Mouse (Mus musculus) midbrain, embryonic 15.5 days (tissue): ENCODE results near the gene Dennd2a. TPM values are rescaled to one million over a fixed set of nuclear protein-coding genes. Genes with fewer than 3 reads are reported as not detected.
A peak's percentile ranks its signal among the peaks of the same experiment; 100 is the strongest.

ENCODE experiments used
- ATAC-seq: fragments of 200-750 bp; cut with Nextera tagmentation; replicated peaks from 2 replicates; pipeline ENCODE4 v1.8.0; 2017; ENCODE audit warnings: moderate TSS enrichment
- H3K27ac ChIP-seq: fragments of 300-500 bp; sonication (generic); 2 replicates; pipeline ENCODE4 v1.5.1; 2015; ENCODE audit warnings: mild to moderate bottlenecking, inconsistent platforms
- H3K27me3 ChIP-seq: fragments of 300-500 bp; sonication (generic); replicated peaks from 2 replicates; pipeline ENCODE4 v1.6.1; 2015; ENCODE audit warnings: inconsistent platforms
- H3K36me3 ChIP-seq: fragments of 300-500 bp; sonication (generic); replicated peaks from 2 replicates; pipeline ENCODE4 v1.6.1; 2015; ENCODE audit warnings: inconsistent platforms
- H3K4me1 ChIP-seq: fragments of 300-500 bp; sonication (generic); 2 replicates; pipeline ENCODE4 v1.6.1; 2015; ENCODE audit warnings: inconsistent platforms
- H3K4me2 ChIP-seq: fragments of 300-500 bp; sonication (generic); 2 replicates; pipeline ENCODE4 v1.6.1; 2015; ENCODE audit warnings: inconsistent platforms, mild to moderate bottlenecking, moderate library complexity
- H3K4me3 ChIP-seq: fragments of 300-500 bp; sonication (generic); 2 replicates; pipeline ENCODE4 v1.5.1; 2015; ENCODE audit warnings: mild to moderate bottlenecking, inconsistent platforms
- H3K9ac ChIP-seq: fragments of 300-500 bp; sonication (generic); 2 replicates; pipeline ENCODE4 v1.6.1; 2015; ENCODE audit warnings: mild to moderate bottlenecking, inconsistent platforms
- H3K9me3 ChIP-seq: fragments of 300-500 bp; sonication (generic); 2 replicates; pipeline ENCODE4 v1.6.1; 2016; ENCODE audit warnings: inconsistent platforms
- WGBS: fragments of 180-500 bp; shearing (Covaris S2); methylation state at CpG from one replicate; pipeline ENCODE4 v1.1.7; 2015; ENCODE audit warnings: mixed read lengths; 5-methylcytosine and 5-hydroxymethylcytosine counted together
- polyA plus RNA-seq: library from polyadenylated mRNA; unstranded; fragments of >200 nt; fragmentation: Nextera tagmentation; extraction: Ambion mirVana; gene quantifications from 2 replicates; pipeline ENCODE4 v1.2.1, GENCODE M21; 2015

The Dennd2a gene
- polyA plus RNA-seq, 1 experiment from 2014 or later = 21.0 TPM

DNA sequence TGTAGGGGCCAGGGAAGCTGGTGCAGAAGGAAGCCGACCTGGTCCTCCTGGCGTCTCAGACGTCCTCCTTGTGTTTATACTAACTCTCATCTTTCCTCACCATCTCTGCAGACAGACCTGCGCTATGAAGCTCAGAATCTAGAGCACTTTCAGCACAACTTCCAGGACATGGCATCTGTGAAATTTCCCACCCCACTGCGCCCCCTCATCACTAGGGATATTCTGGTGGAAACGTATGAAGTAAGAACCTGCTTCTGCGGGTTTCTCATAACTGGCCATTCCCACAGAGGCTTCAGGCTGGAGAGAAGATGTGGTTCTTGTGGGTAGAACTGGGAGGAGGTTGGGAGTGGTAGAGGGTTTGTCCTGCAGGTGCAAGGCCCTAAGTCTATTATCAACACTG lies 21.9 kb upstream of the Dennd2a start:
- H3K27ac ChIP-seq = no peak overlapping the region

DNA sequence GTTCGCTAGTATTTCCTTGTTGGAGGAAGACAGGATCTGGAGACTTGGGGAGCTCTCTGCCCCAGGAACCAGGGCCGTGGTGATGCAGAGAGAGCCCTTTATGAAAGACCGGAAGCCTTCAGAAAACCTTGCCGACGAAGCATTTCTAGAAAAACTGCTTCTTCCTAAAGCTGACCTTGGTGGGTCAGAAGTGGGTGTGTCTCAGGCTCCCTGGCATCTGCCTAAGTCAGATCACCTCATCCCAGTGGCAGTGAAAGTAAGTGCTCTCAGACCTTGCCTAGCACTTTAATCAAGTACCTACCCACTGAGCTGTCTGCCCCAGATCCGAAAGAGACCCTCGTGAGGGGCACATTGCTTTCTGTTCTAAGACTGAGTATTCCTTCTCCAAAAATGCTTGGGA lies 17.3 kb upstream of the Dennd2a start:
- ATAC-seq = no peak
- Histone ChIP-seq H3K9me3 (no peaks in the 10 kb centered on the region), H3K36me3 (peaks cover 18% of the 10 kb centered on the region; the same call in 1 of the 2 replicates), H3K9ac (peak overlapping the region; percentile 90), H3K4me1 (peaks cover 15% of the 10 kb centered on the region), H3K27me3 (no peaks in the 10 kb centered on the region), H3K4me3 (peak overlapping the region; percentile 83), H3K27ac (peak overlapping the region; percentile 97), H3K4me2 (peak overlapping the region; percentile 93)
- WGBS = 75% methylated on average over 7 of the region's 7 CpGs

More for the DNA sequence above, 21.9 kb upstream of the Dennd2a start:
- ATAC-seq = no peak
- no peaks in the 10 kb centered on the region for H3K9me3 ChIP-seq
- no peak overlapping the region for H3K4me2 ChIP-seq
- no peak overlapping the region for H3K9ac ChIP-seq
- no peaks in the 10 kb centered on the region for H3K27me3 ChIP-seq
- peaks cover 6% of the 10 kb centered on the region for H3K4me1 ChIP-seq
- WGBS = 87% methylated on average over 7 of the region's 7 CpGs
- H3K4me3 ChIP-seq = no peak overlapping the region
- H3K36me3 ChIP-seq = peaks cover 52% of the 10 kb centered on the region

DNA sequence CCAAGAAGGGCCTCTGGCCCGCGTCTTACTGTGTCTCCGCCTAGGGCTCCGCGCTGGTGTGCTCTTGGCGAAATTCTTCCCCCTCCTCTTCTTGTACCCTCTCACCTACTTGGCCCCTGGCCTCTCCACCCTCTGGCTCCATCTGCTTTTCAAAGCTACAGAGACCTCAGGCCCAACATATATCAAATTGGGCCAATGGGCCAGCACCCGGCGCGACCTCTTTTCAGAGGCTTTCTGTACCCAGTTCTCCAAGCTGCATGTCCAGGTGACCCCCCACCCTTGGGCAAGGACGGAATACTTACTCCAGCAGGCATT lies 16.8 kb upstream of the Dennd2a start:
- Histone ChIP-seq H3K4me2 (peak overlapping the region; percentile 93), H3K27ac (peak overlapping the region; percentile 97), H3K9me3 (no peaks in the 10 kb centered on the region), H3K27me3 (no peaks in the 10 kb centered on the region), H3K4me3 (peak overlapping the region; percentile 83), H3K9ac (peak overlapping the region; percentile 90), H3K36me3 (peaks cover 14% of the 10 kb centered on the region; the same call in 1 of the 2 replicates), H3K4me1 (peaks cover 15% of the 10 kb centered on the region)
- 15% methylated on average over 10 of the region's 10 CpGs for WGBS
- ATAC-seq = peak; percentile 45; the same call in 1 of the 2 replicates

DNA sequence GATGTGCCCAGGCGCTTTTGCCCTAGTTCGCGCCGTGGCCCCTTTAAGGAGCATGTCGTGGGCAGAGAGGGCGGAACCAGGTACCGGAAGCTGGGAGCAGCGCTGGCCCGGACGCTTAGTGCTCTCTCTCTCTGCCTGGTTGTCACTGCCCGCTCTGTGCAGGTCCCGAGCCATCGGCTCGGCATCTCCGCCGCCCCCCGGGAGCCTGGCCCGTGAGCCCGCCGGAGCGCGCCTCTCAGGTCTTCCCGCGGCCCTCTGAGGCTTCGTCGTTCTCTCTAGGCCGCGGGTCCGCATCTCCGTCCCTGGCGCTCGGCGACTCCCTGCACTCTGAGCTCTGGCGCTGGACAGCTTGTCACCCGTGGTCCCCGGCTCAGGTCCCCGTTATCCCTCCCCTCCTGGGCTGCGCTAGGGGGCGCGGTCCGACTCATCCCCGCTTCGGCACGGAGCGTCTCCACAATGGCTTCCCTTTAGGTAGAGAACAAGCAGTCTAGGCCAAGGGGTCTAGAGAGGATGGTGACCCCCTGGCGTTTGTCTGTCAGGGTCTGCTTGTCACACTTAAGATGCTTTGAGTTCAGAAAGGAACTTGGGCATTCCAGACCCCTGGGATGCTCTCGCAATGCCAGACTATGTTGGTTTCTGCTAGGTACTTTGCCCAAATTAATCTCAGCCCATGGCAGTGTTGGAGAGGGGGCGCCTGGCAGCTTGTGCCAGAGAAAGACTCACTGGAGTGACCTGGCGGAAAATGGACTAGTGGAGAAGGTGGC lies 16.3 kb upstream of the Dennd2a start, which contains the start of gene Adck2:
Gene Adck2 (plus strand): TSS at position 83 of the 764 bp plus-strand sequence.
- Histone ChIP-seq H3K36me3 (peaks cover 11% of the 10 kb centered on the region; the same call in 1 of the 2 replicates), H3K9me3 (no peaks in the 10 kb centered on the region), H3K4me3 (peak within 1 kb of the TSS; percentile 83), H3K4me2 (peak within 1 kb of the TSS; percentile 93), H3K27ac (peak within 1 kb of the TSS; percentile 97), H3K27me3 (no peaks in the 10 kb centered on the region), H3K9ac (peak within 1 kb of the TSS; percentile 90), H3K4me1 (peaks cover 15% of the 10 kb centered on the region)
- WGBS = under 1% methylated on average over 49 of the region's 49 CpGs
- ATAC-seq = peak; percentile 98

DNA sequence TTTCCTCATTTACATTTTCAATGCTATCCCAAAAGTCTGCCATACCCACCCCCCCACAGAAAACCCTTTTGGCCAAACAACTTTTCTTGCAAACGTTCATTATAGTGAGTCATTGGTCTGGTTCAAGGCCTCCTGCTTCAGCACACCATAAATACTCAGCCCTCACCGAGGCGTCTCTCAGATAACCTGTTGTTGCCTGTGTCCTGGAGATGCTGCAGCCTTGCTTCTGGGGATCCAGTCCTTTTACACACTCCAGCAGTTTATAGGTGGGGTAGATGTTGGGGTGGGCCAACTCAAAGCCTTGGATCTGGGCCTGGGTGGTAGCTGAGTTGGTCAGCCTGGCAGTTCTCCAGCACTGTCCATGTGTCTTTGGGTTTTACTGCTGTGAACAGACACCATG lies 12.8 kb upstream of the Dennd2a start:
- no peak for ATAC-seq

DNA sequence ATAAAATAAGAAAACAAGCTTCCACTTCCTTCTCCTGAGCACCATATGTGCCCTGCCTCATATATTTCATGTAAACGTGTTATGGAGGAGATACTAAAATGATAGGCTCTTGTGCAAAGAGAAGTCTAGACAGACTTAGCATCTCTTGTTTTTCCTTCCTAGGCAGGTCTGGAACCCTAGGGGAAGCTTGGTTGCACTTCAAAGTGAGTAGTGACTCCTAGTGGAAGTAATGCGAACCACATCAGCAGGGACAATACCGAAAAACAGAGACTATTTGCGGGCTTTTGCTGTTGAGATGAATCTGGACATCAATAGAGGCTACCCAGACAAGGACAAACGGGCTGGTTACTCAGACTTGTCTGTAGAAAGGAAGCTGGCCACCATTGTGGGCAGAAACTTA lies 9.9 kb upstream of the Dennd2a start:
- 12% methylated on average over 5 of the region's 5 CpGs for WGBS
- Histone ChIP-seq H3K9me3 (no peaks in the 10 kb centered on the region), H3K4me1 (no peaks in the 10 kb centered on the region), H3K27me3 (no peaks in the 10 kb centered on the region), H3K9ac (no peak overlapping the region), H3K36me3 (no peaks in the 10 kb centered on the region), H3K27ac (no peak overlapping the region), H3K4me3 (no peak overlapping the region), H3K4me2 (no peak overlapping the region)
- ATAC-seq = no peak

More for the DNA sequence above, 12.8 kb upstream of the Dennd2a start:
- no peak overlapping the region for H3K27ac ChIP-seq
- H3K9ac ChIP-seq = no peak overlapping the region
- H3K4me3 ChIP-seq = no peak overlapping the region
- peaks cover 15% of the 10 kb centered on the region for H3K4me1 ChIP-seq
- H3K4me2 ChIP-seq = no peak overlapping the region
- no peaks in the 10 kb centered on the region for H3K9me3 ChIP-seq
- 78% methylated on average over 3 of the region's 3 CpGs for WGBS
- H3K36me3 ChIP-seq = no peaks in the 10 kb centered on the region
- no peaks in the 10 kb centered on the region for H3K27me3 ChIP-seq

DNA sequence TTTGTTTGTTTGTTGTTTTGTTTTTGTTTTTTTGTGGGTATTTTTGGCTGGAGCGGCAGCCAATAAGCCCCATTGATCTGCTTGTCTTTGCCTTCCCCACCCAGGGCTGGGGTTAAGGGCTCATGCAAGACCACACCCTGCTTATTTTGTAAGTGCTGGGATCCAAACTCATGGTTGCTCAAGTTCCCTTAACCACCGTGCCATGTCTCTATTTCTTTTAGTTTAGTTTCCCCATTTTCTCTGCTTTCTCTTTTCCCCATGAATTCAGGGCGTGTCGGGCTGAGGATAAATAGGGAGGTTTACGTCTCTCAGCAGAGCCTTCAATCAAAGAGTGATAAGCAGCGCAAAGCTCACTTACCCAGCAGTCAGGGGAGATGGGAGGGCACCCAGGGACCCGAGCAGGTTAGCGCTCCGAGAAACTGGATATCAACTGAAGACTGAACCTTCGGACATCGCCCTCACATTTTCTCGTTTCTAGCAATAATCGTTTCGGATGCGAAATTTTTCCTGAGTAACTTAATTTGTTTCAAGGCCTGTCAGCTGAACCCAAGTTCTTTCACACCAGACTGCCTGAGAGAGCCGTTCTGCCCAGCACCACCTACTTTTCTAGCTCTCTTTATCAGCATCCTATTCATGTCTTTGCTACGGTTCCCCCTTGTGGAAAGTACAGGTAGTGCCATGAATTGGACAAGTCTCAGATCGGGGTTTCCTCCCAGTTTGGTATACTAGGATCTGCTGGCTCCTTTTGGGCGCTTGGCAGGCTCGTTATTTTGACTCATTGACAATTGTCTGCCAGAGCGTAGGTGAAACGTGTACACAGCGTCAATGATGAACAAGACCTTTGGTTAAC lies 4.7 kb upstream of the Dennd2a start:
- Histone ChIP-seq H3K27me3 (no peaks in the 10 kb centered on the region), H3K27ac (no peak overlapping the region), H3K4me3 (0 out of 2 replicates have a peak overlapping the region, but pooled peaks have one; percentile 7), H3K4me2 (peak overlapping the region; percentile 33), H3K4me1 (peaks cover 22% of the 10 kb centered on the region), H3K9me3 (no peaks in the 10 kb centered on the region), H3K9ac (no peak overlapping the region), H3K36me3 (no peaks in the 10 kb centered on the region)
- WGBS = 23% methylated on average over 23 of the region's 23 CpGs
- peak; percentile 41; the same call in 1 of the 2 replicates for ATAC-seq

DNA sequence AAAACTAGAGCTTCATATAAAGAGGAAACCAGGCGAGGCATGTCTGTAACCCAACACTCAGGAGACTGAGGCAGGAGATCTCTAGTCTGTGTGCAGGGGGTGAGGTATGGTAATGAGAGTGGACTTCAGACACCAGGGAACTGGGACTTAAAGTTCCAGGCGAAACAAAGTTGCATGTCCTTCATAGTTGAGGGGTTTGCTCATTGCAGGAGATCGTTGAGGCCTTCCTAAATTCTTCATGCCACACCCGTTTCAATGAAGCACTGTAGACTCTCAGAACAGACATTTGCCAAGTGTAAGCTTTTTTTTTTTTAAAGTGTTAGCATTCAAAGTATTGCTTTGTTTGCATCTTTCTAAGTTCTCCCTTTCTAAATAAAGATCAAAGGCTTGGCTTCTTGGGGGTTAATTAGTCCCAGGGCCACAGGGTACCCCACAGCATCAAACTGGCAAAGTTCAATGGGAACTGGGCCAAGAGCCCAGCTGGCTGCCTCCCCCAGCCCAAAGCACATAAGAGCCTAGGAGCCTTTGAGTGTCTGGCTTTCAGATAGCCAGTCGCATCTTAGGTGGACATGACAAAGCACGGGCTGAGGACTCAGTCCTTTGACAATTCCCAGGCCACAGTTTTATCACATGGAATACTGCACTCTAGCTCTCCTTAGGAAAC lies 1.7 kb upstream of the Dennd2a start:
- H3K9ac ChIP-seq = no peak overlapping the region
- no peak overlapping the region for H3K4me3 ChIP-seq
- 36% methylated on average over 6 of the region's 6 CpGs for WGBS
- H3K27me3 ChIP-seq = no peaks in the 10 kb centered on the region
- no peak overlapping the region for H3K4me2 ChIP-seq
- peaks cover 49% of the 10 kb centered on the region for H3K4me1 ChIP-seq
- no peak overlapping the region; the same call in 1 of the 2 replicates for H3K27ac ChIP-seq
- H3K36me3 ChIP-seq = no peaks in the 10 kb centered on the region
- H3K9me3 ChIP-seq = no peaks in the 10 kb centered on the region
- no peak for ATAC-seq

DNA sequence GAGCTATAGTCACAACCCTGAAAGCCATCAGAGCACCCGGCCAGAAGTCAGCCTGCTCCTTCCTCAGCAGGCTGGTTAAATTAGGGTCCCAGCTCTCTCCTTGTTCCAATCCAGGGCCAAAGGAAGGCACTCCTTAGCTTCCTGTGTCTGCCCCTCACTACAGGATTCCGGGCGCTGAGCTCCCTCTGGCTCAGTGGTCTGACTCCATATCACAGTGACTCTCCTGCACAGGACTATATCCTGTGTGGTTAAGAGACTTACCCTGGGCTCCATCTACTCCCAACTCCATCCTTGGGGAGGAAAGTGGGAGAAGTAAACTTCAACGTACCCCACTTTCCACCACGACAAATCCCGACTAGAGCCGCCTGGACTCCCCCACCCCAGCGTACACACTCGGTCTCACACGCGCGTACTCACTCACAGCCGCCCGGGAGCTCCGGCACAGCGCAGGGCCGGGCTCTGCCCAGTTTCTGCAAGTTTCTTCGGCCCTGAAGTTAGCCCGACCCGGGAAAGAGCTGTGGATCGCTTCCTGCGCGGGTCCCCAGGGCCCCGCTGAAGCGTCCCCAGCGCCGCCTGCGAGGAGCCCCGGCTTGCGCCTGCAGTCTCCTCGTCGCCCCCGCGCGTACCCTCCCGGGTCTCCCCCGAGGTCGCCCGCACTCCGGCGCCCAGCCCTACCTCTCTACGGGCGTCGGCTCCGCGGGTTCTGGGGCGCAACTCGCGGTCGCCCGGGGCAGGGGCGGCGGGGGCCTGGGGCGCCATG lies 587 bp downstream of the Dennd2a start:
- WGBS = under 1% methylated on average over 53 of the region's 54 CpGs
- H3K9ac ChIP-seq = peak overlapping the region; percentile 60
- H3K9me3 ChIP-seq = no peaks in the 10 kb centered on the region
- H3K4me1 ChIP-seq = peaks cover 53% of the 10 kb centered on the region
- no peaks in the 10 kb centered on the region for H3K27me3 ChIP-seq
- H3K4me2 ChIP-seq = peak overlapping the region; percentile 67
- H3K4me3 ChIP-seq = peak overlapping the region; percentile 61
- peak overlapping the region; percentile 94 for H3K27ac ChIP-seq
- no peaks in the 10 kb centered on the region for H3K36me3 ChIP-seq
- peak; percentile 62 for ATAC-seq

DNA sequence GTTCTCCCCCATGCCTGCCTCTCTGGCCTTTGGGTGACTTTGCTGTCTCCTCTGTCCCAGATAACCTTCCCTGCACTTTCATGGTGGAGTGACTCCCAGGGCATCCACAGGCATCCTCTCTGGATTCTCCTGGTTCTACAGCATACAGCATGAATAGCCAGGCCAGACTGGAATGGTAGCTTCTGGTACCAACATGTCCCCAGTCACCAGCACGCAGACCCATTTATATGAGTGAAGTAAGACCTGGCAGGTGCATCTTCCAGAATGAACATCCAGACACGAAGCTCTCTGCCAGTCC lies 2.1 kb downstream of the Dennd2a start:
- Histone ChIP-seq H3K27ac (no peak overlapping the region), H3K9ac (no peak overlapping the region; the same call in 1 of the 2 replicates), H3K36me3 (no peaks in the 10 kb centered on the region), H3K4me2 (peak overlapping the region; percentile 67), H3K4me1 (peaks cover 54% of the 10 kb centered on the region), H3K9me3 (no peaks in the 10 kb centered on the region), H3K27me3 (no peaks in the 10 kb centered on the region), H3K4me3 (peak overlapping the region; percentile 61)
- 59% methylated on average over 2 of the region's 2 CpGs for WGBS
- ATAC-seq = no peak

DNA sequence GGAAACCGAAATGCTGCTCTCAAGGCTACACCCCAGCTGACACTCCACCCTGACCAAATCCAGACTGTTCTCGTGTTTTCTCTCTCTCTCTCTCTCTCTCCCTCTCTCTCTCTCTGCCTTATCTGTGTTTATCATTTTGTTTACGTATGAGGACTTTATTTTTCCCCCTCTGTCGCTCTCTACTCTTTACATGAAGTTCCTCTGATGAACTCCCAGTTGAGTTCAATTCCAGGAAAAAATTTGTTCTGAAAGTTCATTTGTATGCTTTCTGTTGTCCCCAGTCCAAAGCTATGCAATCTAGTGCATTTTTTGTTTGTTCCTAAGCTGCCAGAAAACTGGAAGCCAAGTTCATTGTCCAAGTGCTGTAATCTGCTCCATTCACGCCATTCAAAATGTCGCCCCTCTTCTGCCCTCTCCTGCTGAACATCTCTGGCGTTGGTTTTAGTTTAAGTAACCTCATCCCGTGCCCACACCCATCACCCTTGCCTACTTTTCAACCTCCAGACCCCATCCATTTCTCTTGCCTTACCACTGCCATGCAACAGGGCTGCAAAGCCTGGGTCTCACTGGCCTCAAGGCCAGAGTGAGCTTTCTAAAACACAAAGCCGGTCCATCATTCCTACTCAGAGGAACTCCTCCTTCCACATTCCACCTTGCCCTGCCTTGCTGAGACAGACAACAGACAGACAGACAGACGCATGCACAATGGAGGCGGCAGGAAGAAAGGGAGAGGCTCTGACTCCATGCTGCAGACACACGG lies 2.6 kb downstream of the Dennd2a start:
- Histone ChIP-seq H3K9me3 (no peaks in the 10 kb centered on the region), H3K27me3 (no peaks in the 10 kb centered on the region), H3K4me3 (peak overlapping the region; percentile 61), H3K27ac (0 out of 2 replicates have a peak overlapping the region, but pooled peaks have one; percentile 2), H3K36me3 (no peaks in the 10 kb centered on the region), H3K9ac (no peak overlapping the region; the same call in 1 of the 2 replicates), H3K4me2 (peak overlapping the region; percentile 67), H3K4me1 (peaks cover 54% of the 10 kb centered on the region)
- 49% methylated on average over 12 of the region's 12 CpGs for WGBS
- no peak for ATAC-seq
